Comparison of ENCODE assay signal across 20 mouse cellular contexts in the genomic region with DNA sequence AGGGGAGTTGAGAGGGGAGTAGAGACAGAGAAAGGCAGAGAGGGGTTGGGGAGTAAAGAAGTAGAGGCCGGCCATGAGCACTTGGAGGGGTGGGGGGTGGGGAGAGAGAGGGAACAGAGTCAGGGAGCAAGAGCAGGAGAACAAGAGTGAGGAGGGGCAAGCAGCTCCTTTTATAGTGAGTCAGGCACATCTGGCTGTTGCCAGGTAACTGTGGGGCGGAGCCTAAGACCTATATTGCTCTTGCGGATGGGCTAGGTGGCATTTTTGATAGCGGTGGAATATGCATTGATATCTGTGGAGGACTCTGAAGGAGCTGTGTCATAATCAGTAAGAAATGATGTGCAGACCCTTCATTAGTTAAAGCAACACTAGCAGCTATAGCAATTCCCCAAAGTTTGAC. TPM values are rescaled to one million over a fixed set of nuclear protein-coding genes. Genes with fewer than 3 reads are reported as not detected.
DNase-seq lines count a peak whose midpoint lies in the region; ATAC-seq lines count a peak whose summit lies in the region.
"Had no signal": no experiment of that assay in that cellular context is flagged by ENCODE, and none has a peak within 500 bp of the region (broad histone marks: within the 10 kb centered on the region; RNA-seq: fewer than 3 reads in every experiment).

No protein-coding gene starts in this region.

- H3K4me3 ChIP-seq in hindbrain, embryonic 11.5 days (ENCODE audit: low read depth, low read length): no peak overlapping the region
- H3K4me3 ChIP-seq in hindbrain, embryonic 13.5 days: no peak overlapping the region
- no peak overlapping the region for H3K4me3 ChIP-seq in midbrain, embryonic 12.5 days
- H3K4me3 ChIP-seq in midbrain, embryonic 13.5 days (replicated peaks): no peak overlapping the region
- no peak overlapping the region for H3K4me3 ChIP-seq in liver, embryonic 11.5 days (ENCODE audit: low read depth, low read length)
- H3K4me3 ChIP-seq: forebrain, embryonic 10.5 days; heart, embryonic 10.5 days; hindbrain, embryonic 15.5 days; kidney, embryonic 15.5 days; stomach, embryonic 15.5 days had no signal

- H3K4me2 ChIP-seq in hindbrain, embryonic 11.5 days (replicated peaks; ENCODE audit: low read depth, low read length): no peak overlapping the region
- H3K4me2 ChIP-seq in hindbrain, embryonic 13.5 days: no peak overlapping the region
- H3K4me2 ChIP-seq in midbrain, embryonic 12.5 days (replicated peaks): no peak overlapping the region
- H3K4me2 ChIP-seq in midbrain, embryonic 13.5 days (replicated peaks): no peak overlapping the region
- H3K4me2 ChIP-seq in liver, embryonic 11.5 days: no peak overlapping the region
- H3K4me2 ChIP-seq: hindbrain, embryonic 15.5 days; kidney, embryonic 15.5 days; stomach, embryonic 15.5 days had no signal

- DNase-seq in hindbrain, embryonic 11.5 days (ENCODE audit: low spot score): no peak
- peak; percentile 6 for DNase-seq in forelimb bud, embryonic 11.5 days (ENCODE audit: low read depth, low spot score)
- no peak for DNase-seq in liver, embryonic 11.5 days (ENCODE audit: low spot score)
- no peak for DNase-seq in heart, postnatal 4 days
- DNase-seq: cerebellum, adult 11 months; cerebellum, adult 9-11 months; kidney, adult 11 months; kidney, postnatal 4 days; liver, postnatal 0 days; thymus, postnatal 25 days had no signal

- H3K4me1 ChIP-seq in hindbrain, embryonic 11.5 days (replicated peaks; ENCODE audit: control insufficient read depth, insufficient read depth, low read length): no peaks in the 10 kb centered on the region
- 0 out of 2 replicates have a peak, but pooled peaks cover 5% of the 10 kb centered on the region for H3K4me1 ChIP-seq in hindbrain, embryonic 13.5 days (replicated peaks)
- H3K4me1 ChIP-seq in midbrain, embryonic 12.5 days: peaks cover 11% of the 10 kb centered on the region
- H3K4me1 ChIP-seq in midbrain, embryonic 13.5 days (replicated peaks): 0 out of 2 replicates have a peak, but pooled peaks cover 3% of the 10 kb centered on the region
- H3K4me1 ChIP-seq in liver, embryonic 11.5 days (replicated peaks; ENCODE audit: control insufficient read depth, insufficient read depth, low read length): no peaks in the 10 kb centered on the region
- H3K4me1 ChIP-seq: heart, embryonic 10.5 days; hindbrain, embryonic 15.5 days; kidney, embryonic 15.5 days; stomach, embryonic 15.5 days had no signal

- no peaks in the 10 kb centered on the region for H3K27me3 ChIP-seq in hindbrain, embryonic 11.5 days (ENCODE audit: control insufficient read depth, insufficient read depth, low read length)
- H3K27me3 ChIP-seq in hindbrain, embryonic 13.5 days: no peaks in the 10 kb centered on the region
- no peaks in the 10 kb centered on the region for H3K27me3 ChIP-seq in midbrain, embryonic 12.5 days
- H3K27me3 ChIP-seq in midbrain, embryonic 13.5 days: no peaks in the 10 kb centered on the region
- H3K27me3 ChIP-seq in liver, embryonic 11.5 days (replicated peaks; ENCODE audit: control insufficient read depth, insufficient read depth, low read length): no peaks in the 10 kb centered on the region
- H3K27me3 ChIP-seq: hindbrain, embryonic 15.5 days; kidney, embryonic 15.5 days; stomach, embryonic 15.5 days had no signal

- no peak overlapping the region for H3K9ac ChIP-seq in hindbrain, embryonic 11.5 days (ENCODE audit: low read depth, low read length)
- no peak overlapping the region for H3K9ac ChIP-seq in hindbrain, embryonic 13.5 days
- no peak overlapping the region for H3K9ac ChIP-seq in midbrain, embryonic 12.5 days (replicated peaks)
- no peak overlapping the region for H3K9ac ChIP-seq in midbrain, embryonic 13.5 days (replicated peaks)
- no peak overlapping the region for H3K9ac ChIP-seq in liver, embryonic 11.5 days (ENCODE audit: low read depth, low read length)
- H3K9ac ChIP-seq: hindbrain, embryonic 15.5 days; kidney, embryonic 15.5 days; liver, postnatal 0 days; stomach, embryonic 15.5 days had no signal

- no peaks in the 10 kb centered on the region for H3K9me3 ChIP-seq in hindbrain, embryonic 11.5 days (ENCODE audit: control insufficient read depth, low read length)
- H3K9me3 ChIP-seq in hindbrain, embryonic 13.5 days: no peaks in the 10 kb centered on the region
- H3K9me3 ChIP-seq in midbrain, embryonic 12.5 days: no peaks in the 10 kb centered on the region
- no peaks in the 10 kb centered on the region for H3K9me3 ChIP-seq in midbrain, embryonic 13.5 days
- no peaks in the 10 kb centered on the region for H3K9me3 ChIP-seq in liver, embryonic 11.5 days (ENCODE audit: control insufficient read depth, low read length)
- H3K9me3 ChIP-seq: forebrain, embryonic 10.5 days; heart, embryonic 10.5 days; hindbrain, embryonic 15.5 days; kidney, embryonic 15.5 days; stomach, embryonic 15.5 days had no signal

- 54% methylated on average over 4 of the region's 4 CpGs for WGBS in hindbrain, embryonic 11.5 days
- 51% methylated on average over 4 of the region's 4 CpGs for WGBS in hindbrain, embryonic 13.5 days
- WGBS in midbrain, embryonic 12.5 days: 49% methylated on average over 4 of the region's 4 CpGs
- WGBS in midbrain, embryonic 13.5 days: 47% methylated on average over 4 of the region's 4 CpGs
- 47% methylated on average over 4 of the region's 4 CpGs for WGBS in liver, embryonic 11.5 days

- no peaks in the 10 kb centered on the region for H3K36me3 ChIP-seq in hindbrain, embryonic 11.5 days (ENCODE audit: control insufficient read depth, insufficient read depth, low read length)
- H3K36me3 ChIP-seq in hindbrain, embryonic 13.5 days: no peaks in the 10 kb centered on the region
- H3K36me3 ChIP-seq in midbrain, embryonic 12.5 days: no peaks in the 10 kb centered on the region
- H3K36me3 ChIP-seq in midbrain, embryonic 13.5 days: no peaks in the 10 kb centered on the region
- no peaks in the 10 kb centered on the region for H3K36me3 ChIP-seq in liver, embryonic 11.5 days (ENCODE audit: control insufficient read depth, insufficient read depth, low read length)
- H3K36me3 ChIP-seq: forebrain, embryonic 10.5 days; heart, embryonic 10.5 days; hindbrain, embryonic 15.5 days; kidney, embryonic 15.5 days; stomach, embryonic 15.5 days had no signal

- no peak overlapping the region for H3K27ac ChIP-seq in hindbrain, embryonic 11.5 days (ENCODE audit: low read depth, low read length)
- H3K27ac ChIP-seq in hindbrain, embryonic 13.5 days: no peak overlapping the region
- H3K27ac ChIP-seq in midbrain, embryonic 12.5 days (replicated peaks): no peak overlapping the region
- no peak overlapping the region for H3K27ac ChIP-seq in midbrain, embryonic 13.5 days
- H3K27ac ChIP-seq in liver, embryonic 11.5 days (ENCODE audit: low read depth, low read length): no peak overlapping the region
- H3K27ac ChIP-seq: heart, embryonic 10.5 days; hindbrain, embryonic 15.5 days; kidney, embryonic 15.5 days; stomach, embryonic 15.5 days had no signal

- 0 out of 2 replicates have a peak, but pooled peaks have one; percentile 23 for ATAC-seq in hindbrain, embryonic 11.5 days (ENCODE audit: low FRiP score)
- ATAC-seq in hindbrain, embryonic 13.5 days (ENCODE audit: low FRiP score): no peak
- peak; percentile 50; the same call in 1 of the 2 replicates for ATAC-seq in midbrain, embryonic 12.5 days (ENCODE audit: low FRiP score, low read depth)
- no peak for ATAC-seq in midbrain, embryonic 13.5 days
- no peak for ATAC-seq in liver, embryonic 11.5 days (replicated peaks; ENCODE audit: low FRiP score)
- ATAC-seq: liver, postnatal 0 days; lung, postnatal 0 days; midbrain, embryonic 16.5 days had no signal

RNA-seq across cellular contexts. Expression of a gene that starts 45.8 kb away (rescaled TPM):
- polyA plus RNA-seq in hindbrain, embryonic 11.5 days (2014; fragmentation: Nextera tagmentation; extraction: Ambion mirVana): 33.3 and 39.0 TPM in 2 replicates
- polyA plus RNA-seq in hindbrain, embryonic 13.5 days (2015; fragmentation: Nextera tagmentation; extraction: Ambion mirVana): 55.5 and 58.3 TPM in 2 replicates
- polyA plus RNA-seq in midbrain, embryonic 12.5 days (2016; fragmentation: Nextera tagmentation; extraction: Ambion mirVana): 47.9 and 50.6 TPM in 2 replicates
- polyA plus RNA-seq in midbrain, embryonic 13.5 days (2015; fragmentation: Nextera tagmentation; extraction: Ambion mirVana): 56.4 and 58.7 TPM in 2 replicates
- polyA plus RNA-seq in liver, embryonic 11.5 days (2014; fragmentation: Nextera tagmentation; extraction: Ambion mirVana): 12.1 and 14.7 TPM in 2 replicates
- total RNA-seq in heart, postnatal 4 days (2021): 10 to 100 TPM; 24.9 to 25.8 TPM

Comparison
In these comparisons a context has a peak if more than half of its experiments do, and no peak if none do; other contexts are left out.
1. ATAC-seq: peak in hindbrain, embryonic 11.5 days (single experiment) and midbrain, embryonic 12.5 days (single experiment); none in hindbrain, embryonic 13.5 days (single experiment), midbrain, embryonic 13.5 days (single experiment) and liver, embryonic 11.5 days (single experiment).